Mouse (Mus musculus) natural killer cell, adult 2 months (primary cell): ENCODE data around the gene Chchd3.

ENCODE experiments used
- DNase-seq, 2 experiments: peaks; one replicate each; pipeline ENCODE4 v3.0.0; 2022; ENCODE audit warnings: low spot score in 2 of 2

Gene Chchd3

GRCm38 (mm10) chr6:32803646-32804045 is 256.4 kb downstream of the Chchd3 start:
- DNase-seq: no peak

GRCm38 (mm10) chr6:32801776-32802175 is 258.3 kb downstream of the Chchd3 start:
- no peak for DNase-seq

- no peak for DNase-seq
These were observed 262.5 kb downstream of the Chchd3 start for GRCm38 (mm10) chr6:32797525-32797924.

DNA sequence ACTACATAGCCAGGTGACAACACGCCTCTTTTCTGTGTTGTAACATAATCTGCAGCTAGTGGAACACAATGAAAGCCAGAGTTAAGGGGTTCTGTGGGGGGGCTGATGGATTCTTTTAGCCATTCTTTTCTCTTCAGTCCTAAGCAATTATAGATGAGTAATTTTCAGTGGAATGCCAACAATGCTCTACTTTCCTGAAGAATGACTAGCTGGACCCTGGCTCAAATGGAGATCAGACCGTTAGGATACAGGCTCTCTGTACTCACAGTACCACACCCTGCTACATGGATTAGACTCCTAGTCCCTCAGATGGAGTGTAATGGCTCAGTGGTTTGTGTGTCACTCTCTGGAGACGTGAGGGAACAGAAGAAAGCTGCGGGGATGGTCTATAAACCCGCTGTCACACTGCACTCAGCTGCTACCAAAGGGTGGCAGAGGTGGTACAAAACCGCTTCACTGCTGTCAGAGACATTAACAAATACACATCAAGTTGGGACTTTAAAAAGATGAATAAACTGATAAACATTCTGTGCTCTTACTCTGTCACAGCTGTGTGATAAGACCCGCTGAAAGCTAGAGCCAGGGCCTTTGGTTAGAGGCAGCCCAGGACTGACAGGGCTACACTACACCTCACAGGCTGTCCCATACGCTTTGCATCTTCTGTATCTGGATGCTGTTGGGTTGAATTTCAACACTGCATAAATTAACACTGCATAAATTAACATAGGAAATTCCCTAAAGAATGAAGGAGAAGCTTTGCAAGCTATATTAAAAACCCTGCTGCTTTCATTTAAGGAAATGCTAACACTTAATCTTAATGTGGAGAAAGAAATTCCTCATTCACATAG is 264.2 kb downstream of the Chchd3 start:
- no peak for DNase-seq

DNA sequence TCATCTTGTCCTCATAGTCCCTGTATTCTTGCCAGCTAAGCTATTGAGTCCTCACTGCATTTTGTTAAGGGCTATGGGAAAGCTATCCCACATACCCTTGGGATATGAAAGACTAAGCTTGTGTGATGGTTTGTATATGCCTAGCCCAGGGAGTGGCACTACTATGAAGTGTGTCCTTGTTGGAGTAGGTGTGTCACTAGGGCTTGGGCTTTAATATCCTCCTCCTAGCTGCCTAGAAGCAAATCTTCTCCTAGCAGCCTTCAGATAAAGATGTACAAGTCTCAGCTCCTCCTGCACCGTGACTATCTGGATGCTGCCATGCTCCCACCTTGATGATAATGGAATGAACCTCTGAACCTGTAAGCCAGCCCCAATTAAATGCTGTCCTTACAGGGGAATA is 266.5 kb downstream of the Chchd3 start:
- DNase-seq: no peak

DNA sequence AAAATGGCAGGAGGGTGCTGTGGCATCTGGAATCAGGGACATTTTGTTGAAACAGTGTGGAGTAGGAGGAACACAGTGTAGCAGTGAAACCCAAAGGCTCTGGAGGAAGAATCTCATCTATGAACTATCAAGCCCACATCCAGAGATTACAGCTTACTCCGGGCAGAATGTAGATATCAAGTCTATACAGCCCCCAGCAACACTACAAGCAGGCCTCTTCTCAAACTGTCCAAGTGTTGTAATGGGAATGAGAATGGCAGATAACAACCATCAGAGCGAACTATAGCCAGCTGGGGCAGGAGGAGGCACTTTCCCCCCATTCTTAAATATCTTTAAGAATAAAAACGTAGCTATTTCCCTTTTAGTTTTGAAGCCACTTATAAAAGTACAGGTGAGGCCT is 266.9 kb downstream of the Chchd3 start:
- DNase-seq: no peak

DNA sequence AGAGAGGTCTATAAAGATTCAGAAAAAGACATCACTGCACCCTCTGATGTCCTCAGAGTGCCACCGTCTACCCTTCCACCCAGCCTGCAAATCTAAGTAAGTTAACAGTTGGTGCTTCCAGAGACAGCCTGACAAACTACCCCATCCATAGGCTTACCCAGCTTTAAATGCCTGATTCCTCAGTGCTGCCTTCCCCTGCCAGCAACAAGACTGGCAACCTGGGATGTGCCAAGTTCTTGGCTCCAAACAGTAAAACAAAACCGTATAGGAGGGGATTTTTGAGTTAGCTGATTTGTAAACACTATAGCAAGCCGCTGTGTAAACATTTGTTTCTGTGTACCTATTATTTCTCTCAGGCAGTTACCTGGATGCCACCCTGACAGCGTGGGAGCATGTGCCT is 269.6 kb downstream of the Chchd3 start:
- DNase-seq: no peak

DNA sequence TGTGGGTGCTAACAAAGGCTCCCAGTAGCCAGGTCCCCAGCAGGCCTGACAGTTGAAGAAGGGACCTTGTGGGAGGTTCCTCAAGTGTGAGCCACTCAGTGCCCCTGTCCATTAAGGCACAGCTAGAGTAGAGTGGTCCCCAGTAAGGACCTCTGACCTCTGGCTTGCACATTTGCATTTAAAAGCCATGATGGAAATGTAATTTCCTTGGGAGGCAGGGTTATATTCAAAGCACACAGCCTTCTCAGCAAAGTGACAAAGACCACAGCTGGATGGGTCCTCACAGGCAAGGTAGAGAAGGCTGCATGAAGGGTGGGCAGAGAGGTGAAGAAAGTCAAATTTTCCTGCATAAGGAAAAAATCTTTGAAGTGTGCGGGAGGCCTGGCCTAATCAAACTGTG is 272.7 kb downstream of the Chchd3 start:
- DNase-seq: no peak

DNA sequence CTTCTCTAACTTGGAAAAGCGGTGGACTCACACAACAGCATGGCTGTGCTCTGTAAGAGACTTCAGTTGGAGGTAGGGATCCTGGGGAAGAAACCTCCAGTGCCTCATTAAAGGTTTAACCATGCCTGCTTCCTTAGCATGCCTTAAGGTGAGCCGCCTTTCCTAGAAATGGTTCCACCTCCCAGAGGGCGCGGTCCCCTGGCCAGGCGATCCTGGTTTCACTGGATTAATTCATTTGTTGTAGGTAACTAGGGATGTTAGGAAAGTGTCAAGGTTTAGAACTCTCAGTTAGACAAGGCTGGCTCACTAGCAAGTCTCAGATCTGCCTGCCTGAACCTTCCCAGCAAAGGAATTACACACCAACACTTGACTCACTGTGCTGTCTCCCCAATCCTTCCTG is 273.9 kb downstream of the Chchd3 start:
- no peak for DNase-seq

DNA sequence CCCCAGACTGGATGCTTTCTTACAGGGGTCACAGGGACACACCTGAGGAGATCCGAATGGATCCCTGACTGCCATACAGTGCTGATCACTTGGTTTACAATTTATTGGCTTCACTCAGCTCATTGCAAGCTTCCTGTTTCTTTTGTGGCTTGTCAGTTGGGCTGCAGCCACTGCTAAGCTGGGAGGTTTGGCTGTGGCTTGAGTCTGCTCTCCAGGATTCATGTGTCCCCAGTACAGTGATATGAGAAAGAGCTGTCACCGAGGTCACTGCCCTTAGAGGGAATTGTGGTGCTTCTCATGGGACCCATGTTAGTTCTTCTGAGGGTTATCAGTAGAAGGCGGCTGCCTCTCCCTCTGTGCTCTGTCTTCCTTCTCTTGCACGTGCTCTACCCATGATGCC is 277.0 kb downstream of the Chchd3 start:
- no peak for DNase-seq

DNA sequence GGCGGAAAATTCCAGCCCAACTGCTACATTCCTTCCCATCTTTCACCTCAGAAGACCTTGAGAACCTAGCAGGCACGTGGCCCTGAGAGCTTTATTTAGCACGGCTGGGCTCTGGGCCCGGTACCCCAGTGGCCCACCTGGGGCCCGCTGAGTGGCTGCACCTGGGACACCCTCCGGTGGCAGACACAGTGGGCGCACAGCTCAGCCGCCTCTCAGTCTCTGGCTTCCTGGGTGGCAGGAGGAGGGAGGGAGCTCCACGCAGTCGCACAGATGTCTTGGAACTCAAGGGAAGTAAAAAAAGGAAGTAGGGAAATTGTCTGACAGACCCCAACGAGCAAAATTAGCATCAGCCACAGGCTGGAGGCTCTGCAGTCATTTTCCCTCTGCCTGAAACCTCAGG is 279.5 kb downstream of the Chchd3 start:
- DNase-seq: no peak

DNA sequence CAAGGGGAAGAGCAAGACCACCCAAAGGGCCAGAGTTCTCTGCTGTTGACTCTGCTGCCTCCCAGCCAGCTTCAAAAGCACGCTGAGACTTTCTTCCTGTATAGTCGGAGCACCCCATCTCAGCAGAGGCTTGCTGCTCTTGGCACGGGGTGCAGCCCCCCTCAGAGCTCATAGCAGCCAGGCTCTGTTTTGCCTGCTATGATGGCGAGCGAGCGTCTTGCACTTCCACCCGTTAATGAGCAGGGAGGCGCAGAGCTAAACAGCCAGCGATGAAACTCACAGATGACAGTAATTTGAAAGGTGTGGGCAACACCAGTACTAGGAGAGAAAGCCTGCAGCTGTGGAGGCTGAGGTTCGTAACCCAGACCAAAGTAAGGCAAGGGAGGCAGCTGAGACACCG is 283.7 kb downstream of the Chchd3 start:
- no peak for DNase-seq

DNA sequence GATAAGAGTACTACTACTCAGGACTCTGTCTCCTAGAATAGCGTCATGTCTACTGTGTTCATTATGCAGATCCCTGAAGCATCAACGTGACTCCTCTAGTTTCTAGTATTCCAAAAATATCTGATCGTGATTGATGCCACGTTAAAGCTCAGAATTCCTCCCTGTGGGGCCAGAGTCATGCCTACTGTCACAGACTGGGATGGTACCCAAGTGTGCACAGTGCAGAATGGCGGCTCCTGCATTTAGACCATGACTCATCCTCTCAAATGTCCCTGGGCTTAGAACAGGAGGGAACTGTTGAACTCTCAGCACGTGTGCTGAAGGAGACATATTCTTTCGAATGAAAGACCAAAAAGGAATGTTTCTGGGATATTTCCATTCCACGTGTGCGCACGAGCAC is 305.5 kb downstream of the Chchd3 start:
- no peak for DNase-seq

GRCm38 (mm10) chr6:32749821-32750220 is 310.2 kb downstream of the Chchd3 start:
- no peak for DNase-seq

- no peak for DNase-seq
These were observed 311.3 kb downstream of the Chchd3 start for GRCm38 (mm10) chr6:32748777-32749176.

- no peak for DNase-seq
These were observed 312.7 kb downstream of the Chchd3 start for GRCm38 (mm10) chr6:32747333-32747732.
